Mouse (Mus musculus) cerebellum, postnatal 14 days (tissue): ENCODE measurements around the gene Olfr1208.

Experiments
- DNase-seq, 2 experiments: peaks; one replicate each; pipeline ENCODE4 v3.0.0; 2021; ENCODE audit warnings: mixed read lengths in 2 of 2

Gene Olfr1208

GRCm38 (mm10) chr2:88902211-88902610 lies at the start of gene Olfr1208:
TSS of gene Olfr1208 (minus strand) at chr2:88902311.
- DNase-seq = no peak

GRCm38 (mm10) chr2:88938011-88938410 lies 35.9 kb upstream of the Olfr1208 start, which contains the start of gene Olfr1211:
TSS of gene Olfr1211 (minus strand) at chr2:88938111.
- no peak for DNase-seq

- DNase-seq = no peak
These were observed 12.9 kb upstream of the Olfr1208 start, which contains the start of gene Olfr1209 for GRCm38 (mm10) chr2:88915057-88915456. TSS of gene Olfr1209 (minus strand) at chr2:88915157.

GRCm38 (mm10) chr2:88862931-88863330 lies 39.2 kb downstream of the Olfr1208 start, which contains the start of gene Olfr1206:
TSS of gene Olfr1206 (plus strand) at chr2:88863231.
- DNase-seq = no peak

- no peak for DNase-seq
These were observed 53.1 kb downstream of the Olfr1208 start, which contains the start of gene Olfr1204 for GRCm38 (mm10) chr2:88848992-88849391. TSS of gene Olfr1204 (plus strand) at chr2:88849292.
